Mouse (Mus musculus) heart, adult 2 months (tissue): Measurements from ENCODE around the gene B3galt5.

ENCODE experiments used
- EP300 ChIP-seq: fragments of 200-500 bp; IDR thresholded peaks from 2 replicates; pipeline ENCODE4 v1.6.1; 2011; ENCODE audit warnings: low read depth, low read length, control low read depth; ENCODE audit not compliant: insufficient read depth
- POLR2A ChIP-seq: fragments of 200-500 bp; IDR thresholded peaks from 2 replicates; pipeline ENCODE4 v1.6.1; 2011; ENCODE audit warnings: mild to moderate bottlenecking, low read depth, low read length, control low read depth; ENCODE audit not compliant: insufficient read depth

GRCm38 (mm10) chr16:96210856-96211255, 24.7 kb upstream of the B3galt5 start:
- TF ChIP-seq POLR2A (no peak), EP300 (no peak)
